Mouse (Mus musculus): Measurements from ENCODE around the gene Olfr224. TPM values are rescaled to one million over a fixed set of nuclear protein-coding genes. Genes with fewer than 3 reads are reported as not detected.
"Not testable (repeated sequence)": the region's sequence is repeated elsewhere in the genome, so short reads cannot be mapped to it uniquely, and the experiment has no call there.

Olfr224 gene
- polyA plus RNA-seq, 1 experiment from 2014 or later, result not detected

GRCm38 (mm10) chr11:58555536-58555935 lies 14.8 kb downstream of the Olfr224 start, which contains the start of gene Olfr328:
TSS of gene Olfr328 (minus strand) at chr11:58555636.
- Histone ChIP-seq H3K9ac (ENCODE audit: low read length) (no peak within 1 kb of the TSS), H3K4me2 (ENCODE audit: low read depth, low read length) (no peak within 1 kb of the TSS), H3K4me1 (ENCODE audit: control insufficient read depth, insufficient read depth, low read length) (no peaks in the 10 kb centered on the region), H3K36me3 (ENCODE audit: control insufficient read depth, insufficient read depth, low read length) (no peaks in the 10 kb centered on the region), H3K27me3 (ENCODE audit: control insufficient read depth, insufficient read depth, low read length) (no peaks in the 10 kb centered on the region), H3K4me3 (replicated peaks; ENCODE audit: low read length) (no peak within 1 kb of the TSS), H3K27ac (ENCODE audit: low read length) (no peak within 1 kb of the TSS), H3K9me3 (replicated peaks; ENCODE audit: control insufficient read depth, low read length) (no peaks in the 10 kb centered on the region)
- 80% methylated on average over 1 of the region's 1 CpGs for whole genome bisulfite sequencing
- no peak for ATAC-seq (ENCODE audit: insufficient read depth, low FRiP score)

DNA sequence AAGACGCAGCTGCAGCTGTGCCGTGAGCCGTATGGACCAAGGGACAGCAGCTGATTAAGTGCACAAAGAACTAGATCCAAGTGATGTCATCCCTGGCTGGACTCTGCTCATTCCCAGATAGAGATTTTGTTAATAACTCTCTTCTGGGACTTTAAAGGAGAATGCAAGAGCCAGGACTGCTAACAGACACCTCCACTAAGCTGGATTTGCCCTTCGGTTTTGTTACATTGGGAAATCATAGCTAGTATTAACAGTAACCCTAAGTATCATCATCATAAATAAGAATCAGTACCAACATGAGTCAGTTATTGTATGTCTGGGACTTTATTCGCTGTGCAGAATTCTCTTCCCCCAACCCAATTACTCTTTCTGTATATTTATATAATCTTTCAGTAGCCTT lies 24.0 kb downstream of the Olfr224 start, which contains the start of gene Olfr329-ps:
Gene Olfr329-ps, minus strand, starts transcription at position 101 of the 400 bp plus-strand sequence.
- 71% methylated on average over 5 of the region's 5 CpGs for WGBS
- ATAC-seq (ENCODE audit: insufficient read depth, low FRiP score), result no peak
- Histone ChIP-seq H3K27me3 (ENCODE audit: control insufficient read depth, insufficient read depth, low read length) (no peaks in the 10 kb centered on the region), H3K4me1 (ENCODE audit: control insufficient read depth, insufficient read depth, low read length) (no peaks in the 10 kb centered on the region), H3K4me2 (ENCODE audit: low read depth, low read length) (no peak within 1 kb of the TSS), H3K9ac (ENCODE audit: low read length) (no peak within 1 kb of the TSS), H3K27ac (ENCODE audit: low read length) (no peak within 1 kb of the TSS), H3K9me3 (replicated peaks; ENCODE audit: control insufficient read depth, low read length) (no peaks in the 10 kb centered on the region), H3K4me3 (replicated peaks; ENCODE audit: low read length) (no peak within 1 kb of the TSS), H3K36me3 (ENCODE audit: control insufficient read depth, insufficient read depth, low read length) (no peaks in the 10 kb centered on the region)

GRCm38 (mm10) chr11:58534736-58535135 lies 35.6 kb downstream of the Olfr224 start, which contains the start of gene Olfr330:
TSS of gene Olfr330 (minus strand) at chr11:58534836.
- H3K27me3 ChIP-seq (ENCODE audit: control insufficient read depth, insufficient read depth, low read length); H3K4me3 ChIP-seq (replicated peaks; ENCODE audit: low read length); ATAC-seq (ENCODE audit: insufficient read depth, low FRiP score); H3K36me3 ChIP-seq (ENCODE audit: control insufficient read depth, insufficient read depth, low read length); H3K4me1 ChIP-seq (ENCODE audit: control insufficient read depth, insufficient read depth, low read length); H3K4me2 ChIP-seq (ENCODE audit: low read depth, low read length); H3K27ac ChIP-seq (ENCODE audit: low read length); H3K9me3 ChIP-seq (replicated peaks; ENCODE audit: control insufficient read depth, low read length); H3K9ac ChIP-seq (ENCODE audit: low read length): not testable (repeated sequence)

- H3K4me3 ChIP-seq (replicated peaks; ENCODE audit: low read length); ATAC-seq (ENCODE audit: insufficient read depth, low FRiP score); H3K9me3 ChIP-seq (replicated peaks; ENCODE audit: control insufficient read depth, low read length); H3K27ac ChIP-seq (ENCODE audit: low read length); H3K36me3 ChIP-seq (ENCODE audit: control insufficient read depth, insufficient read depth, low read length); H3K4me2 ChIP-seq (ENCODE audit: low read depth, low read length); H3K27me3 ChIP-seq (ENCODE audit: control insufficient read depth, insufficient read depth, low read length); H3K9ac ChIP-seq (ENCODE audit: low read length); H3K4me1 ChIP-seq (ENCODE audit: control insufficient read depth, insufficient read depth, low read length): not testable (repeated sequence)
- 91% methylated on average over 7 of the region's 9 CpGs for WGBS
These were observed 50.6 kb downstream of the Olfr224 start for GRCm38 (mm10) chr11:58519756-58520155.

DNA sequence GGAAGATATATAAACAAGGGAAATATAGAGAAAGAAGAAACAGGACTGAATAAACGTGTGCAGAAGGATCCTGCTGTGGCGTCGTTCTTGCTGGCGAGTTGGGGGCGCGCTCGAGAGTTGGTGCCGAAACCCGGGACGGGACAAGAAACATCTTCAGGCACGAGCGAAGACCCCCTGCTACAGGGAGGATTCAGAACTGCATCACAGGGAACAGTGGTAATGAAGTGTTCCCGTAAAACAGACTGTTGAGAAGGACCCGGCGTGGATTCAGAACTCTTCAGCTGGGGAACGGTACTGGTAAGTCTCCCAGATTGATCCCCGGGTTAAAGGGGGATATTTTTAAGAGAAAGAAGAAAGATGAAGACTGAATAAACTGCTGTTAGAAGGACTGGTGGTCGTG lies 51.4 kb downstream of the Olfr224 start:
- 96% methylated on average over 17 of the region's 18 CpGs for WGBS
- not testable (repeated sequence) for H3K4me2 ChIP-seq (ENCODE audit: low read depth, low read length); H3K9me3 ChIP-seq (replicated peaks; ENCODE audit: control insufficient read depth, low read length); ATAC-seq (ENCODE audit: insufficient read depth, low FRiP score); H3K4me1 ChIP-seq (ENCODE audit: control insufficient read depth, insufficient read depth, low read length); H3K27me3 ChIP-seq (ENCODE audit: control insufficient read depth, insufficient read depth, low read length); H3K4me3 ChIP-seq (replicated peaks; ENCODE audit: low read length); H3K9ac ChIP-seq (ENCODE audit: low read length); H3K27ac ChIP-seq (ENCODE audit: low read length); H3K36me3 ChIP-seq (ENCODE audit: control insufficient read depth, insufficient read depth, low read length)

Other genes starting within 250 kb of the Olfr224 start
- 44.8 and 52.1 TPM in 2 replicates for gene Zfp672, start 240.2 kb downstream of the Olfr224 start, polyA plus RNA-seq (2015; fragmentation: Nextera tagmentation; extraction: Ambion mirVana)
- gene Sh3bp5l, start 239.8 kb downstream of the Olfr224 start, polyA plus RNA-seq (2015; fragmentation: Nextera tagmentation; extraction: Ambion mirVana), result 29.8 and 37.1 TPM in 2 replicates
- 213 and 226 TPM in 2 replicates for gene Lypd8, start 191.5 kb downstream of the Olfr224 start, polyA plus RNA-seq (2015; fragmentation: Nextera tagmentation; extraction: Ambion mirVana)
- gene 1810065E05Rik, start 149.4 kb downstream of the Olfr224 start, polyA plus RNA-seq (2015; fragmentation: Nextera tagmentation; extraction: Ambion mirVana), result not detected in 2 replicates
- gene Gm12253, start 138.0 kb downstream of the Olfr224 start, polyA plus RNA-seq (2015; fragmentation: Nextera tagmentation; extraction: Ambion mirVana), result not detected in 2 replicates
- not detected in 2 replicates for gene Lypd9, start 117.6 kb downstream of the Olfr224 start, polyA plus RNA-seq (2015; fragmentation: Nextera tagmentation; extraction: Ambion mirVana)
- not detected in 2 replicates for gene Olfr30, start 108.3 kb downstream of the Olfr224 start, polyA plus RNA-seq (2015; fragmentation: Nextera tagmentation; extraction: Ambion mirVana)
- gene Olfr332, start 78.0 kb downstream of the Olfr224 start, polyA plus RNA-seq (2015; fragmentation: Nextera tagmentation; extraction: Ambion mirVana), result not detected in 2 replicates
- gene Olfr331, start 68.0 kb downstream of the Olfr224 start, polyA plus RNA-seq (2015; fragmentation: Nextera tagmentation; extraction: Ambion mirVana), result not detected in 2 replicates
- gene Olfr330, start 35.7 kb downstream of the Olfr224 start, polyA plus RNA-seq (2015; fragmentation: Nextera tagmentation; extraction: Ambion mirVana), result not detected in 2 replicates
- not detected in 2 replicates for gene Olfr329-ps, start 24.1 kb downstream of the Olfr224 start, polyA plus RNA-seq (2015; fragmentation: Nextera tagmentation; extraction: Ambion mirVana)
- gene Olfr328, start 14.9 kb downstream of the Olfr224 start, polyA plus RNA-seq (2015; fragmentation: Nextera tagmentation; extraction: Ambion mirVana), result not detected in 2 replicates
- gene Olfr325, start 7.2 kb upstream of the Olfr224 start, polyA plus RNA-seq (2015; fragmentation: Nextera tagmentation; extraction: Ambion mirVana), result not detected in 2 replicates
- not detected in 2 replicates for gene Olfr324, start 24.6 kb upstream of the Olfr224 start, polyA plus RNA-seq (2015; fragmentation: Nextera tagmentation; extraction: Ambion mirVana)
- 4.2 and 15.4 TPM in 2 replicates for gene 2210407C18Rik, start 45.5 kb upstream of the Olfr224 start, polyA plus RNA-seq (2015; fragmentation: Nextera tagmentation; extraction: Ambion mirVana)
- gene Olfr323, start 59.9 kb upstream of the Olfr224 start, polyA plus RNA-seq (2015; fragmentation: Nextera tagmentation; extraction: Ambion mirVana), result 0.17 TPM in 1 of 2 replicates, not detected in the other
- 0.66 and 0.67 TPM in 2 replicates for gene Trim58, start 69.9 kb upstream of the Olfr224 start, polyA plus RNA-seq (2015; fragmentation: Nextera tagmentation; extraction: Ambion mirVana)
- not detected in 2 replicates for gene Olfr322, start 88.2 kb upstream of the Olfr224 start, polyA plus RNA-seq (2015; fragmentation: Nextera tagmentation; extraction: Ambion mirVana)
- gene Olfr320, start 110.5 kb upstream of the Olfr224 start, polyA plus RNA-seq (2015; fragmentation: Nextera tagmentation; extraction: Ambion mirVana), result not detected in 2 replicates
- not detected in 2 replicates for gene Olfr319, start 128.6 kb upstream of the Olfr224 start, polyA plus RNA-seq (2015; fragmentation: Nextera tagmentation; extraction: Ambion mirVana)
- gene Olfr318, start 153.5 kb upstream of the Olfr224 start, polyA plus RNA-seq (2015; fragmentation: Nextera tagmentation; extraction: Ambion mirVana), result not detected in 2 replicates
- gene Olfr317, start 168.7 kb upstream of the Olfr224 start, polyA plus RNA-seq (2015; fragmentation: Nextera tagmentation; extraction: Ambion mirVana), result not detected in 2 replicates
- gene Olfr316, start 182.2 kb upstream of the Olfr224 start, polyA plus RNA-seq (2015; fragmentation: Nextera tagmentation; extraction: Ambion mirVana), result not detected in 2 replicates
- gene Olfr315, start 202.6 kb upstream of the Olfr224 start, polyA plus RNA-seq (2015; fragmentation: Nextera tagmentation; extraction: Ambion mirVana), result not detected in 2 replicates
- gene Olfr314, start 212.4 kb upstream of the Olfr224 start, polyA plus RNA-seq (2015; fragmentation: Nextera tagmentation; extraction: Ambion mirVana), result not detected in 2 replicates
- 5.2 and 5.4 TPM in 2 replicates for gene Fam183b, start 231.4 kb upstream of the Olfr224 start, polyA plus RNA-seq (2015; fragmentation: Nextera tagmentation; extraction: Ambion mirVana)
- gene Olfr313, start 244.4 kb upstream of the Olfr224 start, polyA plus RNA-seq (2015; fragmentation: Nextera tagmentation; extraction: Ambion mirVana), result not detected in 2 replicates